ENCODE assay signal across 14 mouse cellular contexts in genomic region chr16:3253885-3254284, GRCm38 (mm10).
"Had no signal": no experiment of that assay in that cellular context is flagged by ENCODE, and none has a peak within 500 bp of the region (broad histone marks: within the 10 kb centered on the region; RNA-seq: fewer than 3 reads in every experiment).

No protein-coding gene starts in this region.

- H3K27ac ChIP-seq: limb, embryonic 15.5 days; liver, embryonic 13.5 days; midbrain, embryonic 13.5 days; neural tube, embryonic 12.5 days; stomach, embryonic 15.5 days had no signal

- H3K4me1 ChIP-seq: limb, embryonic 15.5 days; liver, embryonic 13.5 days; midbrain, embryonic 13.5 days; neural tube, embryonic 12.5 days; stomach, embryonic 15.5 days had no signal

- H3K9ac ChIP-seq: limb, embryonic 15.5 days; liver, embryonic 13.5 days; midbrain, embryonic 13.5 days; neural tube, embryonic 12.5 days; stomach, embryonic 15.5 days had no signal

- H3K36me3 ChIP-seq: limb, embryonic 15.5 days; liver, embryonic 13.5 days; midbrain, embryonic 13.5 days; neural tube, embryonic 12.5 days; stomach, embryonic 15.5 days had no signal

- H3K4me2 ChIP-seq: limb, embryonic 15.5 days; liver, embryonic 13.5 days; midbrain, embryonic 13.5 days; neural tube, embryonic 12.5 days; stomach, embryonic 15.5 days had no signal

- H3K4me3 ChIP-seq: limb, embryonic 15.5 days; liver, embryonic 13.5 days; midbrain, embryonic 13.5 days; myocyte; neural tube, embryonic 12.5 days; stomach, embryonic 15.5 days had no signal

- H3K27me3 ChIP-seq: limb, embryonic 15.5 days; liver, embryonic 13.5 days; midbrain, embryonic 13.5 days; neural tube, embryonic 12.5 days; stomach, embryonic 15.5 days had no signal

- DNase-seq: kidney, adult 11 months; kidney, postnatal 14 days; left cerebral cortex, postnatal 4 days; liver, embryonic 13.5 days; lung, adult 18-20 months; retina, postnatal 1 day; right cerebral cortex, postnatal 14 days; thymus, adult 18-20 months; thymus, postnatal 14 days had no signal

- ATAC-seq: midbrain, embryonic 13.5 days had no signal
